Mouse (Mus musculus) embryonic facial prominence, embryonic 13.5 days (tissue): ENCODE results near the gene Nacc1. TPM values are rescaled to one million over a fixed set of nuclear protein-coding genes. Genes with fewer than 3 reads are reported as not detected.
"Not testable (repeated sequence)": the region's sequence is repeated elsewhere in the genome, so short reads cannot be mapped to it uniquely, and the experiment has no call there.

Experiments
- ATAC-seq: fragments of 200-750 bp; cut with Nextera tagmentation; 2 replicates; pipeline ENCODE4 v1.8.0; 2017; ENCODE audit warnings: low read depth; ENCODE audit not compliant: insufficient number of reproducible peaks, insufficient read depth, low FRiP score, low TSS enrichment
- H3K27ac ChIP-seq: fragments of 300-500 bp; sonication (generic); 2 replicates; pipeline ENCODE4 v1.5.1; 2015; ENCODE audit warnings: moderate library complexity, mild to moderate bottlenecking, inconsistent platforms
- H3K27me3 ChIP-seq: fragments of 300-500 bp; sonication (generic); 2 replicates; pipeline ENCODE4 v1.6.1; 2015; ENCODE audit warnings: mild to moderate bottlenecking, inconsistent platforms
- H3K36me3 ChIP-seq: fragments of 300-500 bp; sonication (generic); 2 replicates; pipeline ENCODE4 v1.6.1; 2015; ENCODE audit warnings: mild to moderate bottlenecking, inconsistent platforms
- H3K4me1 ChIP-seq: fragments of 300-500 bp; sonication (generic); 2 replicates; pipeline ENCODE4 v1.6.1; 2015; ENCODE audit warnings: inconsistent platforms
- H3K4me2 ChIP-seq: fragments of 300-500 bp; sonication (generic); 2 replicates; pipeline ENCODE4 v1.6.1; 2015; ENCODE audit warnings: moderate library complexity, mild to moderate bottlenecking, inconsistent platforms
- H3K4me3 ChIP-seq: fragments of 300-500 bp; sonication (generic); 2 replicates; pipeline ENCODE4 v1.5.1; 2015; ENCODE audit warnings: mild to moderate bottlenecking, inconsistent platforms
- H3K9ac ChIP-seq: fragments of 300-500 bp; sonication (generic); 2 replicates; pipeline ENCODE4 v1.6.1; 2015; ENCODE audit warnings: mild to moderate bottlenecking, inconsistent platforms
- H3K9me3 ChIP-seq: fragments of 300-500 bp; sonication (generic); 2 replicates; pipeline ENCODE4 v1.6.1; 2016; ENCODE audit warnings: inconsistent platforms
- WGBS: fragments of 180-500 bp; shearing (Covaris S2); methylation state at CpG from one replicate; pipeline ENCODE4 v1.1.7; 2015; ENCODE audit warnings: mixed read lengths; 5-methylcytosine and 5-hydroxymethylcytosine counted together
- polyA plus RNA-seq: library from polyadenylated mRNA; unstranded; fragments of >200 nt; fragmentation: Nextera tagmentation; extraction: Ambion mirVana; gene quantifications from 2 replicates; pipeline ENCODE4 v1.2.1, GENCODE M21; 2015

Nacc1 gene
- polyA plus RNA-seq, 1 experiment from 2014 or later, result 16.6 TPM

- H3K27me3 ChIP-seq, result no peaks in the 10 kb centered on the region
- ATAC-seq, result no peak
- H3K4me1 ChIP-seq, result peaks cover 34% of the 10 kb centered on the region
- H3K36me3 ChIP-seq, result no peaks in the 10 kb centered on the region
- WGBS, result 43% methylated on average over 8 of the region's 9 CpGs
- H3K9me3 ChIP-seq, result no peaks in the 10 kb centered on the region
- no peak overlapping the region for H3K4me2 ChIP-seq
- peak overlapping the region; percentile 0; the same call in 1 of the 2 replicates for H3K9ac ChIP-seq
- H3K27ac ChIP-seq, result peak overlapping the region; percentile 45; the same call in 1 of the 2 replicates
- no peak overlapping the region for H3K4me3 ChIP-seq
Observed at GRCm38 (mm10) chr8:84634849-84635304, 52.8 kb downstream of the Nacc1 start.

- Histone ChIP-seq H3K27ac (no peak overlapping the region), H3K4me2 (no peak overlapping the region), H3K36me3 (no peaks in the 10 kb centered on the region), H3K9ac (0 out of 2 replicates have a peak overlapping the region, but pooled peaks have one; percentile 11), H3K4me1 (peaks cover 34% of the 10 kb centered on the region), H3K27me3 (no peaks in the 10 kb centered on the region), H3K4me3 (no peak overlapping the region), H3K9me3 (no peaks in the 10 kb centered on the region)
- WGBS, result 43% methylated on average over 10 of the region's 10 CpGs
- no peak for ATAC-seq
Observed at GRCm38 (mm10) chr8:84633841-84634584, 53.6 kb downstream of the Nacc1 start.

DNA sequence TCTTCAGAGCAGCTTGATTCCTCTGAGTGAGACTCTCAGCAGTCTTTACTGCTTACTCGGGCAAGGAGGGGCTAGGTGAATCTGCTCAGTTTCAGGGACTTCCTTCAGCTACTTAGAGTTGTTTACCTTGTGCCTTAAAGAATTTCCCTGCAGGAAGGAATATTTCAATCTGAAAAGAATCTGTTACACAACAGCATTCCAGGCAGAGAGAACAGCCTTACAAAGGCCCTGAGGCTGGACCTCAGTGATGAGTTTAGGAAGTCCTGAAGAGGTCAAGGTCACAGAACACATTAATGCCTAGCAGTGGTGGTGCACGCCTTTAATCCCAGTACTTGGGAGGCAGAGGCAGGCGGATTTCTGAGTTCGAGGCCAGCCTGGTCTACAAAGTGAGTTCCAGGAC, 55.8 kb downstream of the Nacc1 start:
- WGBS, result 87% methylated on average over 4 of the region's 4 CpGs
- H3K27ac ChIP-seq, result no peak overlapping the region

GRCm38 (mm10) chr8:84630145-84630544, 57.5 kb downstream of the Nacc1 start:
- Histone ChIP-seq H3K27ac (no peak overlapping the region), H3K9me3 (no peaks in the 10 kb centered on the region), H3K36me3 (no peaks in the 10 kb centered on the region), H3K4me3 (no peak overlapping the region), H3K4me2 (no peak overlapping the region), H3K27me3 (no peaks in the 10 kb centered on the region), H3K4me1 (peaks cover 16% of the 10 kb centered on the region), H3K9ac (no peak overlapping the region)
- ATAC-seq, result no peak
- 80% methylated on average over 4 of the region's 4 CpGs for WGBS

More for the DNA sequence above, 55.8 kb downstream of the Nacc1 start:
- Histone ChIP-seq H3K27me3 (no peaks in the 10 kb centered on the region), H3K4me2 (no peak overlapping the region), H3K4me1 (peaks cover 27% of the 10 kb centered on the region), H3K9ac (no peak overlapping the region), H3K4me3 (no peak overlapping the region), H3K9me3 (no peaks in the 10 kb centered on the region), H3K36me3 (no peaks in the 10 kb centered on the region)
- ATAC-seq, result no peak

GRCm38 (mm10) chr8:84629586-84629985, 58.1 kb downstream of the Nacc1 start:
- H3K36me3 ChIP-seq, result no peaks in the 10 kb centered on the region
- H3K9me3 ChIP-seq, result no peaks in the 10 kb centered on the region
- no peak for ATAC-seq
- 78% methylated on average over 11 of the region's 11 CpGs for WGBS
- H3K4me2 ChIP-seq, result no peak overlapping the region
- H3K4me3 ChIP-seq, result no peak overlapping the region
- no peak overlapping the region for H3K27ac ChIP-seq
- H3K27me3 ChIP-seq, result no peaks in the 10 kb centered on the region
- H3K9ac ChIP-seq, result no peak overlapping the region
- H3K4me1 ChIP-seq, result peaks cover 10% of the 10 kb centered on the region

DNA sequence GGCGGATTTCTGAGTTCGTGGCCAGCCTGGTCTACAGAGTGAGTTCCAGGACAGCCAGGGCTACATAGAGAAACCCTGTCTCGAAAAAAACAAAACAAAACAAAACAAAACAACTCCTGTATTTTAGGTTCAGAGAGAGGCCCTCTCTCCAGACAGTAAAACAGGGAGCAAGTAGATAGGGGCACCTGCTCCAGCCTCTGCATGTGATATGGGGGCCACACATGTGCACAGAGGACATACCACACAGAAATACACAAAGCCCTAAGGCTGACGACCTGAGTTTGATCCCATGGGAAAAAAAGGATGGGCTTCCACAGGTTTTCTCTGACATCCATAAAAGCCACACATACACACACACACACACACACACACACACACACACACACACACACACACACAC, 64.2 kb downstream of the Nacc1 start:
- H3K27me3 ChIP-seq, H3K9ac ChIP-seq, H3K36me3 ChIP-seq, H3K4me3 ChIP-seq, H3K4me2 ChIP-seq, H3K4me1 ChIP-seq, ATAC-seq, H3K9me3 ChIP-seq, H3K27ac ChIP-seq: not testable (repeated sequence)
- WGBS, result 66% methylated on average over 4 of the region's 4 CpGs

DNA sequence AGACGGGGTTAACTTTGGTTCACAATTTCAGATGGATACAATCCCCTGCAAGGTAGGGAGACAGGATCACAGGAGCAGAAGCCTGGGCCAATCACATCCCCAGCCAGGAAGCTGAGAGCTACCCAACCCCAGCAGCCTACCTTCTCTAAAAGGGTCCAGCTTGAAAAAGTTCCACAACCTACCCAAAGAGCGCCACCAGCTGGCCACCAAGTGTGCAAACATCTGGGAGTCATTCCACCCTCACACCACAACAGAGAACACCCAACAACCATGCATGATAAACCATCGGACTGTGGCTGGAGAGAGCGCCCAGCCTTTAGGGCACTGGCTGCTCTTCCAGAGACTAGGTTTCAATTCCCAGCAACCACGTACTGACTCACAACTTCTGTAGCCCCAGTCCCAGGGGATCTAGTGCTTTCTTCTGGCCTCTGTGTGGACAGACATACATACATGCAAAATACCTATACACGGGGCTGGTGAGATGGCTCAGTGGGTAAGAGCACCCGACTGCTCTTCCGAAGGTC, 66.5 kb downstream of the Nacc1 start:
- ATAC-seq, result no peak
- WGBS, result 69% methylated on average over 8 of the region's 8 CpGs
- H3K9ac ChIP-seq, result no peak overlapping the region

More for the DNA sequence above, 66.5 kb downstream of the Nacc1 start:
- Histone ChIP-seq H3K4me3 (no peak overlapping the region), H3K36me3 (no peaks in the 10 kb centered on the region), H3K4me1 (peaks cover 10% of the 10 kb centered on the region), H3K27ac (no peak overlapping the region), H3K9me3 (no peaks in the 10 kb centered on the region), H3K4me2 (no peak overlapping the region), H3K27me3 (peaks cover 11% of the 10 kb centered on the region)

Other genes with a start within 250 kb of the Nacc1 start
- gene Ier2, start 25.0 kb downstream of the Nacc1 start, polyA plus RNA-seq, result 64.3 and 67.6 TPM in 2 replicates
- 71.3 and 78.6 TPM in 2 replicates for gene Trmt1, start 1.6 kb downstream of the Nacc1 start, polyA plus RNA-seq
- gene Lyl1, start 13.6 kb upstream of the Nacc1 start, polyA plus RNA-seq, result 4.8 and 4.9 TPM in 2 replicates
- gene G430095P16Rik, start 35.1 kb upstream of the Nacc1 start, polyA plus RNA-seq, result 6.1 and 6.2 TPM in 2 replicates
- 37.0 and 42.9 TPM in 2 replicates for gene Nfix, start 112.5 kb upstream of the Nacc1 start, polyA plus RNA-seq
- gene Dand5, start 135.0 kb upstream of the Nacc1 start, polyA plus RNA-seq, result 7.0 TPM in 2 replicates
- 45.6 and 48.2 TPM in 2 replicates for gene Gadd45gip1, start 143.7 kb upstream of the Nacc1 start, polyA plus RNA-seq
- gene Rad23a, start 152.8 kb upstream of the Nacc1 start, polyA plus RNA-seq, result 97.1 and 100 TPM in 2 replicates
- 959 and 1,012 TPM in 2 replicates for gene Calr, start 159.1 kb upstream of the Nacc1 start, polyA plus RNA-seq
- gene Farsa, start 169.1 kb upstream of the Nacc1 start, polyA plus RNA-seq, result 105 and 108 TPM in 2 replicates
- gene Syce2, start 184.2 kb upstream of the Nacc1 start, polyA plus RNA-seq, result 101 and 111 TPM in 2 replicates
- 39.1 and 40.6 TPM in 2 replicates for gene Gcdh, start 206.1 kb upstream of the Nacc1 start, polyA plus RNA-seq
- gene Klf1, start 214.1 kb upstream of the Nacc1 start, polyA plus RNA-seq, result 1.8 and 5.6 TPM in 2 replicates
- 15.9 and 22.7 TPM in 2 replicates for gene Dnase2a, start 220.7 kb upstream of the Nacc1 start, polyA plus RNA-seq
- 1.4 and 1.6 TPM in 2 replicates for gene Mast1, start 249.5 kb upstream of the Nacc1 start, polyA plus RNA-seq